Mouse (Mus musculus) cerebellum, adult 18-20 months (tissue): ENCODE data around the gene Clk3.

ENCODE experiments used
- DNase-seq, 2 experiments: peaks; one replicate each; pipeline ENCODE4 v3.0.0; 2021

Clk3 gene

GRCm38 (mm10) chr9:57765364-57766351 is at the start of gene Clk3:
Gene Clk3, minus strand, starts transcription at chr9:57765860.
- DNase-seq = peak; percentile 72 to 80

- no peak for DNase-seq
Observed at GRCm38 (mm10) chr9:57814866-57815265, 49.2 kb upstream of the Clk3 start.

GRCm38 (mm10) chr9:57814014-57814413 is 48.4 kb upstream of the Clk3 start:
- DNase-seq = no peak

- DNase-seq = no peak
Observed at GRCm38 (mm10) chr9:57811793-57812733, 46.4 kb upstream of the Clk3 start.

GRCm38 (mm10) chr9:57810691-57811090 is 45.0 kb upstream of the Clk3 start:
- DNase-seq = no peak

- no peak for DNase-seq
Observed at GRCm38 (mm10) chr9:57808771-57809310, 43.2 kb upstream of the Clk3 start.

GRCm38 (mm10) chr9:57807174-57807651 is 41.6 kb upstream of the Clk3 start:
- DNase-seq = no peak

- DNase-seq = no peak
Observed at GRCm38 (mm10) chr9:57806066-57806481, 40.4 kb upstream of the Clk3 start.

GRCm38 (mm10) chr9:57805087-57805737 is 39.6 kb upstream of the Clk3 start:
- no peak for DNase-seq

GRCm38 (mm10) chr9:57803839-57804238 is 38.2 kb upstream of the Clk3 start:
- no peak for DNase-seq

- DNase-seq = no peak
Observed at GRCm38 (mm10) chr9:57803047-57803446, 37.4 kb upstream of the Clk3 start.

- DNase-seq = no peak
Observed at GRCm38 (mm10) chr9:57800325-57800975, 34.8 kb upstream of the Clk3 start.

- DNase-seq = no peak
Observed at GRCm38 (mm10) chr9:57798725-57799253, 33.1 kb upstream of the Clk3 start.

GRCm38 (mm10) chr9:57797456-57797855 is 31.8 kb upstream of the Clk3 start:
- DNase-seq = no peak

- DNase-seq = no peak
Observed at GRCm38 (mm10) chr9:57789733-57790132, 24.1 kb upstream of the Clk3 start.

- no peak for DNase-seq
Observed at GRCm38 (mm10) chr9:57782656-57783055, 17.0 kb upstream of the Clk3 start.

- DNase-seq = no peak
Observed at GRCm38 (mm10) chr9:57775736-57776135, 10.1 kb upstream of the Clk3 start.

- DNase-seq = no peak
Observed at GRCm38 (mm10) chr9:57775026-57775425, 9.4 kb upstream of the Clk3 start.

- no peak for DNase-seq
Observed at GRCm38 (mm10) chr9:57774168-57774567, 8.5 kb upstream of the Clk3 start.

GRCm38 (mm10) chr9:57773754-57774153 is 8.1 kb upstream of the Clk3 start:
- DNase-seq = no peak

GRCm38 (mm10) chr9:57770836-57771235 is 5.2 kb upstream of the Clk3 start:
- DNase-seq = no peak

GRCm38 (mm10) chr9:57770214-57770613 is 4.6 kb upstream of the Clk3 start:
- DNase-seq = no peak
